Mouse (Mus musculus) lung, postnatal 0 days (tissue): ENCODE data around the gene Bst1.

ENCODE experiments used
- CTCF ChIP-seq: IDR thresholded peaks from 2 replicates; pipeline ENCODE4 v1.5.1; 2016; ENCODE audit warnings: antibody characterized with exemption, mild to moderate bottlenecking
- EP300 ChIP-seq: IDR thresholded peaks from 2 replicates; pipeline ENCODE4 v1.6.1; 2016; ENCODE audit warnings: antibody characterized with exemption, mild to moderate bottlenecking, control low read depth

DNA sequence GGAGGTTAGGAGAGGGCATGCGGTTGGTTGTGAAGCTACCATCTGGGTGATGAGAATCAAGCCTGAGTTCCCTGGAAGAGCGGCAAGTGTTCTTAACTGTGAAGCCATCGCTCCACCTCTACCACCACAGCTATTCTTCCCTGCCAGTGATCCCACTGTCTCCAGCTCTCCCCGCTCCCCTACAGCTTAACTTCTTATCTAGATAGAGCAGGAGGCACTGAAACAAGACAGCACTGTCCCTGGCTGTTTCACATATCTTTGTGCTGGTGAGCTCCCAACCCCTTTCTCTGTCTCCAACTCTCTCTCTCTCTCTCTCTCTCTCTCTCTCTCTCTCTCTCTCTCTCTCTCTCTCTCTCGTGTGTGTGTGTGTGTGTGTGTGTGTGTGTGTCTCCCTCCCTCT, 26.3 kb upstream of the Bst1 start:
- TF ChIP-seq CTCF (no peak), EP300 (no peak)
